Mouse (Mus musculus) midbrain, embryonic 14.5 days (tissue): Measurements from ENCODE around the gene Tfrc. TPM values are rescaled to one million over a fixed set of nuclear protein-coding genes. Genes with fewer than 3 reads are reported as not detected.

ENCODE experiments used
- ATAC-seq: fragments of 200-750 bp; cut with Nextera tagmentation; 2 replicates; pipeline ENCODE4 v1.8.0; 2017; ENCODE audit warnings: moderate number of reproducible peaks, moderate library complexity; ENCODE audit not compliant: low FRiP score, low TSS enrichment
- DNase-seq: peaks from one replicate; pipeline ENCODE4 v3.0.0-alpha.2; 2015
- H3K27ac ChIP-seq: fragments of 300-500 bp; sonication (generic); replicated peaks from 2 replicates; pipeline ENCODE4 v1.5.1; 2014; ENCODE audit warnings: mild to moderate bottlenecking, low read depth, low read length, moderate library complexity
- H3K27me3 ChIP-seq: fragments of 300-500 bp; sonication (generic); 2 replicates; pipeline ENCODE4 v1.6.1; 2014; ENCODE audit warnings: low read length, control low read depth, mixed read lengths; ENCODE audit not compliant: control insufficient read depth, insufficient read depth
- H3K36me3 ChIP-seq: fragments of 300-500 bp; sonication (generic); 2 replicates; pipeline ENCODE4 v1.6.1; 2014; ENCODE audit warnings: low read length, control low read depth; ENCODE audit not compliant: control insufficient read depth, insufficient read depth
- H3K4me1 ChIP-seq: fragments of 300-500 bp; sonication (generic); 2 replicates; pipeline ENCODE4 v1.6.1; 2014; ENCODE audit warnings: mild to moderate bottlenecking, antibody characterized with exemption, low read length, control low read depth; ENCODE audit not compliant: control insufficient read depth, insufficient read depth
- H3K4me2 ChIP-seq: fragments of 300-500 bp; sonication (generic); 2 replicates; pipeline ENCODE4 v1.6.1; 2014; ENCODE audit warnings: mild to moderate bottlenecking, low read length, moderate library complexity
- H3K4me3 ChIP-seq: fragments of 300-500 bp; sonication (generic); replicated peaks from 2 replicates; pipeline ENCODE4 v1.5.1; 2014; ENCODE audit warnings: low read depth, low read length
- H3K9ac ChIP-seq: fragments of 300-500 bp; sonication (generic); replicated peaks from 2 replicates; pipeline ENCODE4 v1.6.1; 2014; ENCODE audit warnings: mild to moderate bottlenecking, low read length, moderate library complexity
- H3K9me3 ChIP-seq: fragments of 300-500 bp; sonication (generic); 2 replicates; pipeline ENCODE4 v1.6.1; 2016; ENCODE audit warnings: low read length, control low read depth, mixed read lengths; ENCODE audit not compliant: control insufficient read depth
- WGBS: fragments of 180-500 bp; shearing (Covaris S2); extraction: QIAGEN DNeasy Blood & Tissue Kit; methylation state at CpG from one replicate; pipeline ENCODE4 v1.1.7; 2014; 5-methylcytosine and 5-hydroxymethylcytosine counted together
- polyA plus RNA-seq: library from polyadenylated mRNA; unstranded; fragments of >200 nt; fragmentation: Nextera tagmentation; extraction: Ambion mirVana; gene quantifications from 2 replicates; pipeline ENCODE4 v1.2.1, GENCODE M21; 2014

Gene Tfrc
- polyA plus RNA-seq, 1 experiment from 2014 or later, result 69.8 TPM

GRCm38 (mm10) chr16:32628140-32628539, 19.4 kb downstream of the Tfrc start:
- H3K9me3 ChIP-seq, result no peaks in the 10 kb centered on the region
- peaks cover 84% of the 10 kb centered on the region for H3K36me3 ChIP-seq
- no peak overlapping the region for H3K9ac ChIP-seq
- WGBS, result 95% methylated on average over 8 of the region's 8 CpGs
- H3K4me3 ChIP-seq, result no peak overlapping the region
- no peak overlapping the region for H3K27ac ChIP-seq
- no peak for DNase-seq
- H3K4me1 ChIP-seq, result no peaks in the 10 kb centered on the region
- no peak overlapping the region for H3K4me2 ChIP-seq
- H3K27me3 ChIP-seq, result no peaks in the 10 kb centered on the region
- no peak for ATAC-seq

GRCm38 (mm10) chr16:32632328-32632824, 23.7 kb downstream of the Tfrc start:
- Histone ChIP-seq H3K9me3 (no peaks in the 10 kb centered on the region), H3K4me2 (no peak overlapping the region), H3K4me1 (no peaks in the 10 kb centered on the region), H3K27me3 (no peaks in the 10 kb centered on the region), H3K4me3 (no peak overlapping the region), H3K36me3 (peaks cover 49% of the 10 kb centered on the region), H3K27ac (no peak overlapping the region), H3K9ac (no peak overlapping the region)
- ATAC-seq, result no peak
- no peak for DNase-seq
- 66% methylated on average over 4 of the region's 4 CpGs for WGBS

- Histone ChIP-seq H3K4me3 (no peak overlapping the region), H3K36me3 (peaks cover 39% of the 10 kb centered on the region), H3K4me2 (no peak overlapping the region), H3K9ac (no peak overlapping the region), H3K9me3 (no peaks in the 10 kb centered on the region), H3K27me3 (no peaks in the 10 kb centered on the region), H3K4me1 (no peaks in the 10 kb centered on the region), H3K27ac (no peak overlapping the region)
- DNase-seq, result no peak
- ATAC-seq, result no peak
- 94% methylated on average over 4 of the region's 4 CpGs for WGBS
Measured at GRCm38 (mm10) chr16:32633486-32634012, 24.8 kb downstream of the Tfrc start.

GRCm38 (mm10) chr16:32634183-32634582, 25.5 kb downstream of the Tfrc start:
- no peak for ATAC-seq
- no peak overlapping the region for H3K4me3 ChIP-seq
- WGBS, result 81% methylated on average over 5 of the region's 5 CpGs

GRCm38 (mm10) chr16:32635314-32635713, 26.6 kb downstream of the Tfrc start:
- Histone ChIP-seq H3K9ac (no peak overlapping the region), H3K9me3 (no peaks in the 10 kb centered on the region), H3K27ac (no peak overlapping the region), H3K4me3 (no peak overlapping the region), H3K4me2 (no peak overlapping the region), H3K27me3 (no peaks in the 10 kb centered on the region), H3K36me3 (peaks cover 21% of the 10 kb centered on the region), H3K4me1 (no peaks in the 10 kb centered on the region)
- 77% methylated on average over 3 of the region's 3 CpGs for WGBS
- DNase-seq, result peak; percentile 40
- ATAC-seq, result no peak

More at GRCm38 (mm10) chr16:32634183-32634582, 25.5 kb downstream of the Tfrc start:
- Histone ChIP-seq H3K4me2 (no peak overlapping the region), H3K9ac (no peak overlapping the region), H3K4me1 (no peaks in the 10 kb centered on the region), H3K27me3 (no peaks in the 10 kb centered on the region), H3K27ac (no peak overlapping the region), H3K36me3 (peaks cover 32% of the 10 kb centered on the region), H3K9me3 (no peaks in the 10 kb centered on the region)
- DNase-seq, result no peak

- H3K9me3 ChIP-seq, result no peaks in the 10 kb centered on the region
- H3K4me2 ChIP-seq, result no peak overlapping the region
- H3K36me3 ChIP-seq, result peaks cover 12% of the 10 kb centered on the region
- WGBS, result 94% methylated on average over 3 of the region's 3 CpGs
- no peaks in the 10 kb centered on the region for H3K4me1 ChIP-seq
- H3K9ac ChIP-seq, result no peak overlapping the region
- H3K4me3 ChIP-seq, result no peak overlapping the region
- DNase-seq, result no peak
- H3K27me3 ChIP-seq, result no peaks in the 10 kb centered on the region
- no peak overlapping the region for H3K27ac ChIP-seq
- ATAC-seq, result no peak
Measured at GRCm38 (mm10) chr16:32636331-32636730, 27.6 kb downstream of the Tfrc start.

- Histone ChIP-seq H3K4me1 (no peaks in the 10 kb centered on the region), H3K4me2 (no peak overlapping the region), H3K36me3 (peaks cover 7% of the 10 kb centered on the region; the same call in 1 of the 2 replicates), H3K9ac (no peak overlapping the region), H3K27ac (no peak overlapping the region), H3K27me3 (no peaks in the 10 kb centered on the region), H3K4me3 (no peak overlapping the region), H3K9me3 (no peaks in the 10 kb centered on the region)
- no peak for ATAC-seq
- DNase-seq, result no peak
- 39% methylated on average over 6 of the region's 6 CpGs for WGBS
Measured at GRCm38 (mm10) chr16:32636871-32637521, 28.3 kb downstream of the Tfrc start.

GRCm38 (mm10) chr16:32638476-32638875, 29.8 kb downstream of the Tfrc start:
- no peaks in the 10 kb centered on the region for H3K9me3 ChIP-seq
- ATAC-seq (peak; percentile 62; the same call in 1 of the 2 replicates), DNase-seq (peak; percentile 94)
- 8% methylated on average over 8 of the region's 8 CpGs for WGBS
- H3K9ac ChIP-seq, result no peak overlapping the region
- H3K27ac ChIP-seq, result no peak overlapping the region
- no peak overlapping the region for H3K4me3 ChIP-seq
- no peaks in the 10 kb centered on the region for H3K36me3 ChIP-seq
- no peaks in the 10 kb centered on the region for H3K27me3 ChIP-seq
- no peak overlapping the region for H3K4me2 ChIP-seq
- no peaks in the 10 kb centered on the region for H3K4me1 ChIP-seq

- DNase-seq (no peak), ATAC-seq (no peak)
- H3K9ac ChIP-seq, result no peak overlapping the region
- no peak overlapping the region for H3K4me3 ChIP-seq
- H3K36me3 ChIP-seq, result no peaks in the 10 kb centered on the region
- no peak overlapping the region for H3K27ac ChIP-seq
- 80% methylated on average over 5 of the region's 5 CpGs for WGBS
- no peak overlapping the region for H3K4me2 ChIP-seq
- peaks cover 3% of the 10 kb centered on the region for H3K4me1 ChIP-seq
- H3K9me3 ChIP-seq, result no peaks in the 10 kb centered on the region
- no peaks in the 10 kb centered on the region for H3K27me3 ChIP-seq
Measured at GRCm38 (mm10) chr16:32640096-32640495, 31.4 kb downstream of the Tfrc start.
